Mouse (Mus musculus): Measurements from ENCODE around the gene Tmem63b. TPM values are rescaled to one million over a fixed set of nuclear protein-coding genes. Genes with fewer than 3 reads are reported as not detected.

Gene Tmem63b
- polyA plus RNA-seq, 1 experiment from 2014 or later, result 88.2 TPM

DNA sequence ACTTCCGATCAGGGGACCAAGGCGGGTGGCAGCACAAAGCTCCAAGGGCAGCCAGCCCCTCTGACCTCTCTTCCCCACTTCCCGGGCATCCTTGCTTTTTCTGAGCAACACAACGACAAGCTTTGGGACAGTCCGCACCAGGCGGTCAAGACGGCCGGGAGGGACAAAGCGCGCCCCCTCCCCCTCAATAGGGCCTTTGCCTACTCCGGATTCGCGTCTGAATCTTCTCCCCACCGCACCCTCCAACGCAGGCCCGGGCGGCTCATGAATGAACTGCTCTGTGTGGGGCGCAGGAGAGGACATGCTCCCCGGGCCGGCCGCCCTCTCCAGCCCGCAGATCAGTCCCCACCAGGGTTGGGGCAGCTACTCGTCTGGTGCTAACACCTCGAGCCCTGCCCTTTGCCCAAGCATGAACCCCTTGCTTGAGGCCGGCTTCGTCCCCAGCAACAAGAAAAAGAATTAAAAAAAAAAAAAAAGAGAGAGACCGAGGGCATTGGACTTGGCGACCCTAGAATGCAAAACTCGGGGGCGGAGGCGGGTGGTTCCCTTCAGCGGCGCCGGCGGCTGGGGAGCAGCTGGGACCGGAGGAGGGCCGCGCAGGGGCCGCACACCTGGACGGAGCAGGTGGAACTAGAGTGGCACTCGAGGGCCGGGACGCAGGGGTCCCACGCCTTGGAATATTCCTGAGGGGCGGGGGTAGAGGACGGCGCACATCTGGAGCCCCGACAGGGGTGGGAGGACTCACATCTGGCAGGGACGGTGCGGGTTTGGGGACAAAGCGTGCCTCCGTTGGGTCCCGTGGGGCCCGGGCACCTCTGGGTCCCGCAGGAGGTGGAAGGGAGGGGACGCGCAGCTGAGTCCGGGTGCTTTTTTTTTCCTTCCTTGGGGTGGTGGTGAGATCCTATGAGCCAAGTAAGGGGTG is 1.3 kb downstream of the Tmem63b start:
- 2% methylated on average over 53 of the region's 58 CpGs for WGBS
- Histone ChIP-seq H3K4me2 (replicated peaks; ENCODE audit: low read depth, low read length) (peak overlapping the region; percentile 96), H3K9me3 (ENCODE audit: low read length) (no peaks in the 10 kb centered on the region), H3K4me3 (ENCODE audit: low read depth, low read length) (peak overlapping the region; percentile 92), H3K9ac (replicated peaks; ENCODE audit: low read depth) (peak overlapping the region; percentile 86), H3K27me3 (replicated peaks; ENCODE audit: insufficient read depth, low read length) (no peaks in the 10 kb centered on the region), H3K27ac (ENCODE audit: low read length) (peak overlapping the region; percentile 88), H3K36me3 (ENCODE audit: insufficient read depth, low read length) (no peaks in the 10 kb centered on the region), H3K4me1 (ENCODE audit: insufficient read depth, low read depth, low read length) (peaks cover 9% of the 10 kb centered on the region; the same call in 1 of the 2 replicates)
- DNase-seq (ENCODE audit: low spot score) (peak; percentile 46), ATAC-seq (peak; percentile 35)
- TF ChIP-seq CTCF (IDR thresholded peaks at IDR 0.05) (no peak), EP300 (IDR thresholded peaks at IDR 0.05) (no peak)

DNA sequence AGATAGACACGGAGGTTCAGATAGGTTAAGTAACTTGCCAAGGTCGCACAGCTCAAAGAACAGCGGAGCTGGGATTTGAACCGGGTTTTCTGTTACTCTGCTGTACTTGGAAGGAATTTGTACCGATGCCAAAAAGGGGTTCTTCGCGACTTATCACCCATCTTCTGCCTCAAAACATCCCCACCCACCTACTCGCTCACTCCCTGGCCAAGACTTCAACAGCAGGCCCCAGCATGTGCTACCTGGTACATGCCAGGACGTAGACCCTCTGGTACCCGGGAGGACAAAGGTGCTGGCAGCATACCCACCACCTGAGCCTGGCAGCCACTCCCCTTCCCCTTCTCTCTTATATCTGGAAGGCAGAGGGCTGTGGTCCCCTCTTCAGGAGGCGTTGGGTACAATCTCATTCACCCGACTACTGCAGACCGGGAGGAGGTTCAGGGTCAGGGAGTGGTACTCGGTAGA is 2.0 kb downstream of the Tmem63b start:
- peaks cover 9% of the 10 kb centered on the region; the same call in 1 of the 2 replicates for H3K4me1 ChIP-seq (ENCODE audit: insufficient read depth, low read depth, low read length)
- TF ChIP-seq EP300 (IDR thresholded peaks at IDR 0.05), result no peak
- no peak for TF ChIP-seq CTCF (IDR thresholded peaks at IDR 0.05)
- peak overlapping the region; percentile 88 for H3K27ac ChIP-seq (ENCODE audit: low read length)
- H3K27me3 ChIP-seq (replicated peaks; ENCODE audit: insufficient read depth, low read length), result no peaks in the 10 kb centered on the region
- 31% methylated on average over 14 of the region's 14 CpGs for WGBS
- H3K9ac ChIP-seq (replicated peaks; ENCODE audit: low read depth), result peak overlapping the region; percentile 86
- H3K9me3 ChIP-seq (ENCODE audit: low read length), result no peaks in the 10 kb centered on the region
- H3K36me3 ChIP-seq (ENCODE audit: insufficient read depth, low read length), result no peaks in the 10 kb centered on the region
- ATAC-seq (no peak), DNase-seq (ENCODE audit: low spot score) (no peak)
- H3K4me3 ChIP-seq (ENCODE audit: low read depth, low read length), result peak overlapping the region; percentile 92
- peak overlapping the region; percentile 96 for H3K4me2 ChIP-seq (replicated peaks; ENCODE audit: low read depth, low read length)

DNA sequence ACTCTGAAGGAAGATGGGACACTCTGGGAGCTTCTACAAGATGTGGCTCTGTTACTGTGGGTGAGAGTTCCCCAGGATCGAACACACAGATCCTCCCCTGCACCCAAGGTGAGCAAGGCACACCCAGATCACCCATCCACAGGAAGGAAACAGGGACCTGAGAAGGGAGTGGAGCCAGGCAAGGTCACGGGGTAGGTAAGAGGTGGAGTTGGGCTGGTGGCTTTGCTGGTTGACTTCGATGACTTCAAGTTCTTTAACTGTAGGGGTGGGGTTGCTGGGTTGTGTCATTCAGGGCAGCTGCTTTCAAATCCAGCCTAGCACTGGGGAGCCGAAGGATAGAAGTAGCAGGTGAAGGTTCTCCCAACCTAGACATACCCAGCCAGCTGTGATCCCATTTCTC is 3.9 kb downstream of the Tmem63b start:
- H3K4me1 ChIP-seq (ENCODE audit: insufficient read depth, low read depth, low read length), result peaks cover 9% of the 10 kb centered on the region
- H3K9ac ChIP-seq (replicated peaks; ENCODE audit: low read depth), result no peak overlapping the region
- H3K9me3 ChIP-seq (ENCODE audit: low read length), result no peaks in the 10 kb centered on the region
- no peak for TF ChIP-seq CTCF (IDR thresholded peaks at IDR 0.05)
- no peak for TF ChIP-seq EP300 (IDR thresholded peaks at IDR 0.05)
- H3K4me3 ChIP-seq (ENCODE audit: low read depth, low read length), result no peak overlapping the region
- DNase-seq (ENCODE audit: low spot score) (no peak), ATAC-seq (no peak)
- H3K27ac ChIP-seq (ENCODE audit: low read length), result no peak overlapping the region
- H3K27me3 ChIP-seq (replicated peaks; ENCODE audit: insufficient read depth, low read length), result no peaks in the 10 kb centered on the region
- H3K4me2 ChIP-seq (replicated peaks; ENCODE audit: low read depth, low read length), result no peak overlapping the region
- peaks cover 5% of the 10 kb centered on the region for H3K36me3 ChIP-seq (ENCODE audit: insufficient read depth, low read length)
- WGBS, result 76% methylated on average over 4 of the region's 4 CpGs

DNA sequence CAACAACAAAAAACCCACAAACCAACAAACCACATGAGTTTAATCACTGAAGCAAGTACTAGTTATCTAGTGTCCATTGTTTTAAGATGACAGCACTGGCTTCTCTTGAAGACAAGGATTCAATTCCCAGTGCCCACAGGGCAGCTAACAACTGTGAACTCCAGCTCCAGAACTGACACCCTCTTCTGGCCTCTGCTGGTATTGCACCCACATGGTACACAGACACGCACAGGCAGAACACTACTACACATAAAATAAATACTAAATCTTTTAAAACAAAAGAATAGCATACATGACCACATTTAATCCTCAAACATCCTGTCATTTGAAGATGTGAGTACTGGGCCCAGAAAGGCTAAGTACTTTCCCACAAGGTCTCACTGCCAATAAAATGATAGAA is 5.1 kb downstream of the Tmem63b start:
- DNase-seq (ENCODE audit: low spot score), result no peak
- no peak overlapping the region for H3K9ac ChIP-seq (replicated peaks; ENCODE audit: low read depth)
- 94% methylated on average over 1 of the region's 1 CpGs for WGBS
- no peaks in the 10 kb centered on the region for H3K27me3 ChIP-seq (replicated peaks; ENCODE audit: insufficient read depth, low read length)
- ATAC-seq, result no peak
- peaks cover 9% of the 10 kb centered on the region for H3K4me1 ChIP-seq (ENCODE audit: insufficient read depth, low read depth, low read length)
- peaks cover 5% of the 10 kb centered on the region for H3K36me3 ChIP-seq (ENCODE audit: insufficient read depth, low read length)
- TF ChIP-seq CTCF (IDR thresholded peaks at IDR 0.05), result peak; percentile 63
- TF ChIP-seq EP300 (IDR thresholded peaks at IDR 0.05), result no peak
- no peaks in the 10 kb centered on the region for H3K9me3 ChIP-seq (ENCODE audit: low read length)
- no peak overlapping the region for H3K27ac ChIP-seq (ENCODE audit: low read length)
- no peak overlapping the region for H3K4me3 ChIP-seq (ENCODE audit: low read depth, low read length)
- H3K4me2 ChIP-seq (replicated peaks; ENCODE audit: low read depth, low read length), result no peak overlapping the region

DNA sequence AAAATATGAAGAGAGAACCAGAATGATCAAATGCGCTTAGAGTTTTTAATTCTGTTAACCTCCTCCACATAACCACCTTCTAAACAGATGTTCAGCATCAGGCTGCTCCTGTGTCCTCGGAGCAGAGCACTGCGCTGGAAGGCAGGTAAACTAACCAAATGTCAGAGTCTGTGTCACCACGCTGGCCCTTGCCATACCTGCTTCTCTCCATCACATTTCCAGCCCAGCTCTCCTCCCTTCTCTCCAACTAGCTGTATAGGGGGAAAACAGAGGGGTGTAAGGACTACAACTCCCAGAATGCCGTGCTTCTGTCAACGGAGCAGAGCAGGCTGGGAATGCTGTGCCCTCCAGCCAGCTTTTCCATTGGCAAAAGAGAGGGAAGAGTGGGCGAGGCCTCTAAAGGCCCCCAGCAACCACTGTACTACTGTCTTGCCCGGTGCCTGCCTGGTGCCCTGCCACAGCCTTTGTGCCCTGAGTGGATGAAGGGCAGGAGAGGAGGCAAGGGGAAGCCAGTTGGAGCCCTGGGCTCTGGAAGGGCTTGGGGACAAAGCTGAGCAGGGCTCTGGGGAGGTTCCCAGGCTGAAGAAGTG is 6.2 kb downstream of the Tmem63b start:
- no peak overlapping the region for H3K4me3 ChIP-seq (ENCODE audit: low read depth, low read length)
- peak overlapping the region; percentile 52; the same call in 1 of the 2 replicates for H3K27ac ChIP-seq (ENCODE audit: low read length)
- peak overlapping the region; percentile 23; the same call in 1 of the 2 replicates for H3K4me2 ChIP-seq (replicated peaks; ENCODE audit: low read depth, low read length)
- TF ChIP-seq CTCF (IDR thresholded peaks at IDR 0.05) (no peak), EP300 (IDR thresholded peaks at IDR 0.05) (no peak)
- peak; percentile 79 for ATAC-seq
- peak; percentile 83 for DNase-seq (ENCODE audit: low spot score)
- no peaks in the 10 kb centered on the region for H3K27me3 ChIP-seq (replicated peaks; ENCODE audit: insufficient read depth, low read length)
- H3K36me3 ChIP-seq (ENCODE audit: insufficient read depth, low read length), result peaks cover 5% of the 10 kb centered on the region
- WGBS, result 49% methylated on average over 8 of the region's 8 CpGs
- no peaks in the 10 kb centered on the region for H3K9me3 ChIP-seq (ENCODE audit: low read length)
- H3K4me1 ChIP-seq (ENCODE audit: insufficient read depth, low read depth, low read length), result peaks cover 9% of the 10 kb centered on the region
- no peak overlapping the region for H3K9ac ChIP-seq (replicated peaks; ENCODE audit: low read depth)

DNA sequence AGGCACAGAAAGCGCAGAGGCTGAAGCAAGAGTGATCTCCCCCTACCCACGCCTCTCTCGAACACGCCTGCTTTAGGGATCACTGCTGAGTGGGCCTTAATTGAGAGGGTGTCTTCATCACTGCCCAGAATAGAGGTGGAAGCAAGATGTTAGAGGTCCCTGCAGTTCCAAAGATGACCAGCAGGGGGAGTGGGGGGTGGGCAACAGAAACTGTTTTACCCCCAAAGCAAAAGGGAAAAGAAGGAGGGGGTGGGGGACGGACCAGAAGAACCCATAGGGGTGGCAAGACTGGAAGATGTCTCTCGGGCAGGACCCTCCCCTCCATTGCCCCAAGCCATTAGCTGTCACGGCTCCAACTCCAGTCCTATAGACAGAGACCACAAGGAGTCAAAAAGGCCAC is 8.6 kb downstream of the Tmem63b start:
- Histone ChIP-seq H3K9ac (replicated peaks; ENCODE audit: low read depth) (no peak overlapping the region), H3K27ac (ENCODE audit: low read length) (no peak overlapping the region), H3K4me1 (ENCODE audit: insufficient read depth, low read depth, low read length) (no peaks in the 10 kb centered on the region; the same call in 1 of the 2 replicates), H3K4me2 (replicated peaks; ENCODE audit: low read depth, low read length) (no peak overlapping the region), H3K9me3 (ENCODE audit: low read length) (no peaks in the 10 kb centered on the region), H3K27me3 (replicated peaks; ENCODE audit: insufficient read depth, low read length) (no peaks in the 10 kb centered on the region), H3K36me3 (ENCODE audit: insufficient read depth, low read length) (peaks cover 13% of the 10 kb centered on the region), H3K4me3 (ENCODE audit: low read depth, low read length) (no peak overlapping the region)
- 27% methylated on average over 7 of the region's 7 CpGs for WGBS
- DNase-seq (ENCODE audit: low spot score) (no peak), ATAC-seq (0 out of 2 replicates have a peak, but pooled peaks have one; percentile 9)
- TF ChIP-seq CTCF (IDR thresholded peaks at IDR 0.05) (peak; percentile 92), EP300 (IDR thresholded peaks at IDR 0.05) (no peak)

All from lung, postnatal 0 days (tissue).